Mouse (Mus musculus) erythroblast, embryonic 14.5 days (primary cell): ENCODE measurements around the gene Spout1.

Experiments
- GATA1 ChIP-seq: IDR thresholded peaks from 2 replicates; pipeline ENCODE4 v1.6.1; 2012; ENCODE audit warnings: low read length, inconsistent platforms, mixed read lengths
- TAL1 ChIP-seq: IDR thresholded peaks from 3 replicates; pipeline ENCODE4 v1.6.1; 2012; ENCODE audit warnings: low read length, inconsistent platforms, mixed read lengths

DNA sequence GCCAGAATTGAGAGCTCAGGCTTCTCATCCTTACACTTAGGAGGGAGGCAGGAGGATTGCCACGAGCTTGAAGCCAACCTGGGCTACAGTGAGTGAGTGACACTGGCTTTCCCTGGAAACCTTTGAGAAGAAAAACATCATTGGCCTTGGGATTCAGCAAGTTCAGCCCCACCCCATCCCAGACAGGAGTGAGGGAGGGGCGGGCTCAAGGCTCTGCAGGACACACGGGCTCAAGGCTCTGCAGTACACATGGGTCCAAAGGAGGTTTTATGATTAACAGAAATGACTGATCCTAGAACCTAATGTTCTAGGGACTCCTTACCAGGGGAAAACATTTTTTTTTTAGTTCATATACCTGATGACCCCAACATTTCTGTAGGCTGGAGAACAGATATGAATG, 5.5 kb upstream of the Spout1 start:
- no peak for TF ChIP-seq GATA1
- no peak for TF ChIP-seq TAL1
